Mouse (Mus musculus): ENCODE measurements at regions not wholly inside any gene's neighbourhood (a gene's known extent, or its start where the extent isn't known, plus 50 kb on each side); places are given as distances from the start of the nearest gene placed in this dataset.

DNA sequence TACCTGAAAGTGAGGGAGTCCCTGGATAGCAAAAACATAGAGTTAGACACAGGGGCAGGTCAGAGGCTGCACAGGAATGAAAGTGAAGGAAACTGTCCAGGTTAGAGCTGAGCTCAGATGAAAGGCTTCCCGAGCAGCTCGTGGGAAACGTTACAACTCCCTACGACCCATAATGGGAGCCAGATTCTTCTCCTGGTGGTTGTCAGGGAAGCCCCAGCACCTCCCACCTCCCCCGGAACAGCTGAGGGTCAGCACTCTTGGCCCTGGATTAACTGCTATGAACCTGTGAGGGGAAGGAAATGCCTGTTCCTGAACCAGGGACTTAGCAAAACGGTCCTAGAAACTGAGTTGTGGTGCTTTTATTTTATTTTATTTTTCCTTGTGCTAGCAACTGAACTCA, 397.2 kb downstream of the Zfp536 start:
- no peak for DNase-seq (ENCODE audit: low read depth, low spot score)

DNA sequence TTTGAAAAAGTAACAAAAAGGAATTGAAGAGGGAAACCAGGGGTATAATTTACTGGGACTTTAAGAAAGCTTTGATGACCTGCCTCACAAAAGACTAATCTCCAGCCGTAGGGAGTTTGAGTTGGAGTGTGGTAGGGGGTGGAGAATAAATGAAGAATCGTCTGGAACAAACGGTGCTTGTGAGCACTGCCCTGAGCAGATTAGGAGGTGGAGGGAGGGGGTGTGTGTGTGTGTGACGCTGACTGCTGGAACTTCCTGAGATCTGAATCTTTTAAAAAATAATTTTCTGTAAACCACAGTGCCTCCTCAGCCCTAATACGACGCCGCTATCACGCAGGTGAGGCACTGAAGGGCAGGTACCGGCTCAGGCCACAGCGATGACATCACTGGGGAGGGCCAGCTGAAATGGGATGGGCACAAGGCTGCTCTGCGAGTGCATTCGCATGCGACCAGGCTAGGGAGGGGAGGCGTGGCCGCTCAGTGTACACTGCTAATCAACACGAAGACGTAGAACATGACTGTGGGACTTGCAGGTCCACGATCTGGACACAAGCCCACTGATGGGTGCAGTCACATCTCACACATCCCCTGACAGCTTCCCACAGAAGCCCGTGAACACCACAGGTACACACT, 395.4 kb downstream of the Zfp536 start:
- no peak for DNase-seq (ENCODE audit: low read depth, low spot score)

DNA sequence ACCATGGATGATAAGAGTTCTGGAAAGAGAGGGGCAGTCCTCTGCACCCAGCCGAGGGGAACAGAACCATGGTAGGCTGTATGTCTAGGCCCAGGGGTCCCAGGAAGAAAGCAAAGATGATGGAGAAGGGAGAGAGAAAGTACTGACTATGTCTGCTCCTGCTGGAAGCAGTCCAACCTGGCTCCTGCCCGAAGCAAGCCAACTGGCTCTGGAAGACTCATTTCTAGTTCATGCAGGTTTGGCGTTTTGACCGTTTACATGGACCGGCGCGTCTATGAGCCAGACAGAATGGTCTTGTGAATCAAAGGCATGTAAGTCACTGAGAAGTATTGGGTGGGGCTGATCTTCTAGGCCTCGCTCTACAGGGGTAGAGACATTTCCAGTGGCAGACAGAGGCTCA, 385.6 kb downstream of the Zfp536 start:
- DNase-seq (ENCODE audit: low read depth, low spot score), result no peak

DNA sequence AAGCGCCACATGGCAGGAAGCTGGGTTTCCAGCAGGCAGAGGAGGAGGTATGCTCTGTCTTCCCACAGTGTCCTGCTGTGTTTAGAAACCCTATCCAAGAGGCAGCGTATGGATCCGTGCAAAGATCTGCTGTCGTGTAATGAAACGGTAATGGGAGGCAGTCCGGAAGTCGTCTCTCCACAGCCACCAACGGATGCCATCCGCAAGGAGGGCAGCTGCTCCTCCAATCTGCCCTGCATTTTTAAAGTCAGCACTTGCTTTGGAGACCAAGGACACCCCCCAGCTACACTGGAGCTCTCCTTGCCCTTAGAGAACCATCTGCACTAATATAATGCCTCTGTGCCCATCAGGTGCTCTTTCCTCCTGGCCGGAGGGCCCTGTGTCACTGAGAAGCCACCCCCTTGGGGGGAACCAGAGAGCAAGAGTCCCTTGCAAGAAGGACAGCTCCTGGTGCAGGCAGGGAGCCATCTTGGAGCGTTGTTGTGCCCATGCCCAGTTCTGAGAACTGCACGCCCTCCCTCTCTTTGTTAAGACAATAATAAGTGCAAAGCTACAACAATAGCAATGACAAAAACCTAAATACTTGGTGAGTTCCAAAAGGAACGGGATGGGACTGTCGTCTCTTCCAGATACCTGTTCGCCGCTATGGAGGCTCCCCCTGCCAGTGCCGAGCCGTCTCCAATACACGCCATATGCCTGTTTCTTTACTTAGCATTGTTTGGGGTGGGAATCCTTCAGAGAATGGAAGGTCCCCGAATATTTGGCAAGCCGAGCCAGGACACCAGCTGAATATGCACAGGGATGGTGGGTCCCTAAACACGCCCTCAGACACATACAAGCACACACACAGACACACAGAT, 384.4 kb downstream of the Zfp536 start:
- DNase-seq (ENCODE audit: low read depth, low spot score), result no peak

DNA sequence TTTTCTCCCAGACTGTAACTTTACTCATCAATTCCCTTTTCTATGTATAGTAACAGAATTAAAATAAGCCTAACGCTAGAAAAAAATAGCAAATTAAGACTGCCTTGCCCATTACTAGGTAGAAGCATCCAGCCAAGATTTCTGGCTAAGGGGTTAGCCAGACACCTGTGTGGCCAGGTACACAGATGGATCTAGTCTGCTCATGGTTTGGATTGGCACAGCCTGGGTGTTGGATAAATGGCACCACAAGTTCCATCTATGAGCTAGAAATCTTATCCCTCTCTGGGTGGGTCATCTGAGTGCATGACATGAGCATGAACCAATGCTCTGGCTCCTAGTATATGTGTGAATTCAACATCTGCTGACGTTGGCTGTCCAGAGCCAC, 383.7 kb downstream of the Zfp536 start:
- DNase-seq (ENCODE audit: low read depth, low spot score), result no peak

DNA sequence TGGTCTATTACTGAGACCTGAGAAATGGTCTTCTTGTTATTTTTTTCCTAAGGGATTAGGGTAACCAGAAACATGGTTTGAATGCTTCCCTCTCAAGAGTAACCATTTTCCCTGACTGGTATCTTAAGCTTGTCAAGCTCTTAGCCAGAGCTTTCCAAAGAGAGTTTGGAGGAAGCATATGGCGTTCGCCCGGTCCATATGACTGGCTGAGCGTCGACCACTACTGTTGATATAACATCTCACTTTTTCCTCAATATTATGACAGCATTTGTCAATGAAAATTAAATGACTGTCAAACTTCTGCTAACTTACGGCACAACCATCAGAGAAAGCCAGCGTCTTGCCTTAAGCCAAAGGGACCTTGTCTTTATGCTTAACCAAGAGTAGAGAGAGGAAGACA, 383.2 kb downstream of the Zfp536 start:
- DNase-seq (ENCODE audit: low read depth, low spot score), result no peak

DNA sequence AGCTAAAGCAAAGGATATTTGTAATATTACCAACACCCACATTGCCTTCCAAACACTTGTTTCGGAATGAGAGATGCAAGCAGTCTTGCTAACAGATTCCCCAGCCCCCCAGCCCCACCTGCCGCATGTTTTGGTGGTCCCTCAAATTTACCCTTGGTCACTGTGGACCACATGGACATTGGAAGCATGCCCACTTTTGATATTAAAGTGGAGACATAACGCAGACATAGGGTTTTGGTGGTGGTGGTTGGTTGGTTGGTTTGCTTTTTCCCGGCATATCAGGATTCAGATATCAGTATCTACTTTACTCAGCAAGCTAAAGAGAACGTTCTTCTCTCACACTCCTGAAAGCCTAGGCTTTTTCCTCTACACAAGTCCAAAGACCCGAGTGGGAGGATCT, 381.3 kb downstream of the Zfp536 start:
- DNase-seq (ENCODE audit: low read depth, low spot score), result no peak

DNA sequence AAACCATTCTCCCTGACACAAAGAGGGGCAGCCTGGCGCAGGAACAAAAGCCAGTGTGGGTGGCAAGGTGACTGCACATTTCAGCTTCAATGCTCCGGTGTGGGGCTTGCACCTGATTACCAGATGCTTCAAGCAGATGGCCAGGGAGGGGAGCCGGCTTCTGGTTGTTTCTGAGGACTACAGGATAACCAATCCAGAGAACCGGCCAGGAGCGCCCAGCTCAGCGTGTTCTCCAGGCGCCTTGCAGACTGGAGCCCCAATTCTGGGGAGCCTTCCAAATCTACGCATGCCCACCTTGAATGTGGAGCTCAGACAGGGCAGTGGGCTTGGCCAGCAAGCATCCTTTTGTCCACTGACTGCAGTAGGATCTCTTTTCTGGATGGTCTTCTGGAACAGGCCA, 380.8 kb downstream of the Zfp536 start:
- no peak for DNase-seq (ENCODE audit: low read depth, low spot score)

DNA sequence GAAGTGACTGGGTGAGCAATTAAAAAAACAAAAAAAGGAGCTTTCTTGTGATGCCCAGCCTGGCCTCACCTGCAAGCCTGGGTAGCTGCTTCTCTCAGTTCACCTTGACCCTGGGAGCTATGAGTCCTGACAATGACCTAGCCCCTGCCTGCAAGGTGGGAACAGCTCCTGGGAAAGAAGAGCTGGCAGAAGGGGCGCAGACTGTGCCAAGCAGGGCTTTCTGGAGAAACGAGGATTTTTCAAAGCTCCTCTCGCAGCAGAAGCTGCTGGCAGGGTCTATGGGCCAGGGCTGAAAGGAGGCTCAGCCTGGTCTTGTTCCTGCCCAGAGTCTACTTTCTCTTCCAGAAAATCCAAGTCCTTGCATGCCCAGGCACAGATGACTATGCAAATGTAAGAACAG, 380.4 kb downstream of the Zfp536 start:
- DNase-seq (ENCODE audit: low read depth, low spot score), result no peak

DNA sequence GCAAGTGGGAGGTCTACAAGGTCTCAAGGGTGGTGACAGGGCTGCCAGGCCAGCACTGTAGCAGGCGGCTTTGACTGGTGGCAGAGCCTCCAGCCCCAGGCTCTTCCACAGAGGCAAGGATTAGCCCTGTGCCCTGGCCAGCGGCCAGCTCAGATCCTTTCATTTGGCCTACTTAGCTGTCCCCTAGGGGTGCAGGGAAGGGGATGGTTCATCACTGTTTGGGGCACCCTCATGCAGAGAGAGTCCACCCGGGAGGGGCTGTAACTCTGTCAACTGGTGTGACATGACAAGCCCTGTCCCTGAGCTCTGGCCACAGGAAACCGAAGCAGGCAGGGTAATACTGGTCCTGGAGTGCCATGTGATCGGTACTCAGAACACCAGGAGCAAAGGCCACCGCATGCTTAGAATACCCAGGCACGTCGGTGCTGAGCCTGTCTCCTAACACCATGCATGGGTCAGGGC, 378.4 kb downstream of the Zfp536 start:
- no peak for DNase-seq (ENCODE audit: low read depth, low spot score)

DNA sequence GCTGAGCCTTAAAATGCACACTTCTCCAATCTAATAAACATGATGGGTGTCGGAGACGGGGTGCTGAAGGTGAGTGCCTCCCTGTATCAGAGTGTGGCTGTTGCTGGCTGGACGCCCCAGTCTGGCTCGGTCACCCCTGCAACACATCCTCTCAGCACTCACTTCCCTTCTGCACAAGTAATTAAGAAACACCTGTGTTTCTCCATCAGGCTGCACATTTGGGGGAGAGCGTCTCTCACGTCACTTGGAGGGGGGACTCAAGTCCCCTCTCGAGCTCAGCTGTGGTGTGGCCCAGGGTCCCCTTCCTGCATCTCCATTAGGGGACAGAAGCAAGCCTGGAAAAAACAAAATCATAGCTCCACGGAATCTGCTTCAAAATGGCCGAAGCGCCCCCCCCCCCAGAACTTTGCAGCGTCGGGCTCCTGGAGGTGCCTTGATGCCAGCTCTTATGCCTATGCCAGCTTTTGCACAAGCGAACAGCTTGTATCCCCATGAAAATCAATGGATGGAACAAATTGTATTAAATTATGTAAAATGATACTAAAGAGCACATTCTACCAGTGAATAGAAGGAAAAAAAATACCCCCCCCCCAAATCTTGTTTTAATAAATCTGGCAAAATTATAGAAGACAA, 377.4 kb downstream of the Zfp536 start:
- DNase-seq (ENCODE audit: low read depth, low spot score), result no peak

DNA sequence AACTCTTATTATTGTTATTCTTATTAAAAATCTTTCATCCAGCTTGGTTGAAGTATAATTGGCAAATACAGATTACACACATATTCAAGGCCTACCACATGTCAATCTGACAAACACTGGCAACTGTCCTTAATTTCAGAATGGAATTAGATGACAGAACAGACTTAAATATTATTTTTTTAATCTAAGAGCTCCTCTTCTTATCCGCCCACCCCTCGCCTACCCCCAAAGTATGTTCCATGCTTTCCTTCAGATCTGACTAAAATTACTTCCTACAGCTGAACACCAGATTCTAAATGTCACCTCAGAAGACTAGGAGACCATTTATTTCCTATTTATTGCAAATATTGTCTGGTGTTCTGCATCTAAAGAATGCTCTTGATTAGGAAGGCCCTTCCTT, 370.0 kb downstream of the Zfp536 start:
- no peak for DNase-seq (ENCODE audit: low read depth, low spot score)

DNA sequence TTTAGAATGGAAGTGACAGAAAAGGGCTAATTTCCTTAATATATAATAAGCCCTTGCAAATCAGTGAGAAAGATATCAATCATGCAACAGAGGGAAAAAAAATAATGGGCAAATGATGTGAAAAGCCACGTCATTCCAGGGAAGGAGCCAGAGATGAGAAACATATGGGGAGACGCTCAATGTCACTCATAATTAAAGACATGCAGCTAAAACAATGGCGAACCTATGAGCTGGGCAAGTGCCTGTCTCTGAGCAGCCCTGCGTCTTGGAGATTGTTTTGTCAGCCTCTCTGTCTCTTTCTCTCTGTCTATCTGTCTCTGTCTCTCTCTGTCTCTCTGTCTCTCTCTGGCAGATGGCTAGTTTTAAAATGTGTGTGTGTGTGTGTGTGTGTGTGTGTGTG, 360.1 kb downstream of the Zfp536 start:
- DNase-seq (ENCODE audit: low read depth, low spot score), result no peak

DNA sequence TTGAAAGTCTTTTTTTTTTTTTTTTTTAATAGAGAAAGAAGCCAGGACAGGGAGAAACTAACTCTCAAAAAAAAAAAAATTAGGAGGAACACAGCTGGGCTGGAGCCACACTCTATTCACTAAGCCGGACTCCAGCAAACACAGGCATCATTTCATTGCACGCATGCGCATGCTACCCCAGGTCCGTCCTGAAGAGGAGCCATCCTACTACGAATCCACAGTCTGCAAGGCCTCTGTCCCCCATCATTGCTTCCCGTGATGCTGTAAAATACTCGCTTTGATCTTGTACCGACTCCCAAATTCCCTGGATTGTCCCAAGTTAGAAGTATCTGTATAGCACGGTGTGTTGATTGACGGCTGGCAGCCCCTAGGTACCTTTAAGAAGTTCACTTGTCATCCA, 351.7 kb downstream of the Zfp536 start:
- DNase-seq (ENCODE audit: low read depth, low spot score), result no peak
